Mouse (Mus musculus) lung, postnatal 0 days (tissue): ENCODE results near the gene Bola2. TPM values are rescaled to one million over a fixed set of nuclear protein-coding genes. Genes with fewer than 3 reads are reported as not detected.

ENCODE experiments used
- ATAC-seq: fragments of 200-750 bp; cut with Nextera tagmentation; 2 replicates; pipeline ENCODE4 v1.8.0; 2017; ENCODE audit warnings: moderate library complexity
- DNase-seq: peaks from one replicate; pipeline ENCODE4 v3.0.0-alpha.2; 2016; ENCODE audit warnings: low spot score
- H3K27ac ChIP-seq: fragments of 300-500 bp; sonication (generic); 2 replicates; pipeline ENCODE4 v1.5.1; 2014; ENCODE audit warnings: antibody characterized with exemption, mild to moderate bottlenecking, low read length, mixed read lengths
- H3K27me3 ChIP-seq: fragments of 300-500 bp; sonication (generic); replicated peaks from 2 replicates; pipeline ENCODE4 v1.6.1; 2014; ENCODE audit warnings: low read length, mixed read lengths; ENCODE audit not compliant: insufficient read depth
- H3K36me3 ChIP-seq: fragments of 300-500 bp; sonication (generic); 2 replicates; pipeline ENCODE4 v1.6.1; 2014; ENCODE audit warnings: low read length, mixed read lengths; ENCODE audit not compliant: insufficient read depth
- H3K4me1 ChIP-seq: fragments of 300-500 bp; sonication (generic); 2 replicates; pipeline ENCODE4 v1.6.1; 2014; ENCODE audit warnings: antibody characterized with exemption, low read depth, low read length, mixed read lengths; ENCODE audit not compliant: insufficient read depth
- H3K4me2 ChIP-seq: fragments of 300-500 bp; sonication (generic); replicated peaks from 2 replicates; pipeline ENCODE4 v1.6.1; 2014; ENCODE audit warnings: low read depth, mild to moderate bottlenecking, low read length, moderate library complexity, mixed read lengths
- H3K4me3 ChIP-seq: fragments of 300-500 bp; sonication (generic); 2 replicates; pipeline ENCODE4 v1.5.1; 2014; ENCODE audit warnings: low read depth, low read length
- H3K9ac ChIP-seq: fragments of 300-500 bp; sonication (generic); replicated peaks from 2 replicates; pipeline ENCODE4 v1.6.1; 2014; ENCODE audit warnings: low read depth, mild to moderate bottlenecking
- H3K9me3 ChIP-seq: fragments of 300-500 bp; sonication (generic); 2 replicates; pipeline ENCODE4 v1.6.1; 2016; ENCODE audit warnings: low read length, mixed read lengths
- CTCF ChIP-seq: IDR thresholded peaks from 2 replicates; pipeline ENCODE4 v1.5.1; 2016; ENCODE audit warnings: antibody characterized with exemption, mild to moderate bottlenecking
- EP300 ChIP-seq: IDR thresholded peaks from 2 replicates; pipeline ENCODE4 v1.6.1; 2016; ENCODE audit warnings: antibody characterized with exemption, mild to moderate bottlenecking, control low read depth
- WGBS: fragments of 180-500 bp; shearing (Covaris S2); extraction: QIAGEN DNeasy Blood & Tissue Kit; methylation state at CpG from one replicate; pipeline ENCODE4 v1.1.7; 2014; 5-methylcytosine and 5-hydroxymethylcytosine counted together
- polyA plus RNA-seq: library from polyadenylated mRNA; unstranded; fragments of >200 nt; fragmentation: Nextera tagmentation; extraction: Ambion mirVana; gene quantifications from 2 replicates; pipeline ENCODE4 v1.2.1, GENCODE M21; 2015

Bola2 gene
- polyA plus RNA-seq, 1 experiment from 2014 or later, result 77.4 TPM

- ATAC-seq (no peak), DNase-seq (peak; percentile 40)
- no peak for TF ChIP-seq EP300
- TF ChIP-seq CTCF, result no peak
- Histone ChIP-seq H3K36me3 (no peaks in the 10 kb centered on the region), H3K27me3 (0 out of 2 replicates have a peak, but pooled peaks cover 12% of the 10 kb centered on the region), H3K27ac (no peak overlapping the region), H3K9me3 (no peaks in the 10 kb centered on the region), H3K9ac (no peak overlapping the region), H3K4me1 (peaks cover 4% of the 10 kb centered on the region), H3K4me3 (no peak overlapping the region), H3K4me2 (no peak overlapping the region)
- WGBS, result 58% methylated on average over 6 of the region's 6 CpGs
These were observed 7.2 kb downstream of the Bola2 start for GRCm38 (mm10) chr7:126702358-126702757.

DNA sequence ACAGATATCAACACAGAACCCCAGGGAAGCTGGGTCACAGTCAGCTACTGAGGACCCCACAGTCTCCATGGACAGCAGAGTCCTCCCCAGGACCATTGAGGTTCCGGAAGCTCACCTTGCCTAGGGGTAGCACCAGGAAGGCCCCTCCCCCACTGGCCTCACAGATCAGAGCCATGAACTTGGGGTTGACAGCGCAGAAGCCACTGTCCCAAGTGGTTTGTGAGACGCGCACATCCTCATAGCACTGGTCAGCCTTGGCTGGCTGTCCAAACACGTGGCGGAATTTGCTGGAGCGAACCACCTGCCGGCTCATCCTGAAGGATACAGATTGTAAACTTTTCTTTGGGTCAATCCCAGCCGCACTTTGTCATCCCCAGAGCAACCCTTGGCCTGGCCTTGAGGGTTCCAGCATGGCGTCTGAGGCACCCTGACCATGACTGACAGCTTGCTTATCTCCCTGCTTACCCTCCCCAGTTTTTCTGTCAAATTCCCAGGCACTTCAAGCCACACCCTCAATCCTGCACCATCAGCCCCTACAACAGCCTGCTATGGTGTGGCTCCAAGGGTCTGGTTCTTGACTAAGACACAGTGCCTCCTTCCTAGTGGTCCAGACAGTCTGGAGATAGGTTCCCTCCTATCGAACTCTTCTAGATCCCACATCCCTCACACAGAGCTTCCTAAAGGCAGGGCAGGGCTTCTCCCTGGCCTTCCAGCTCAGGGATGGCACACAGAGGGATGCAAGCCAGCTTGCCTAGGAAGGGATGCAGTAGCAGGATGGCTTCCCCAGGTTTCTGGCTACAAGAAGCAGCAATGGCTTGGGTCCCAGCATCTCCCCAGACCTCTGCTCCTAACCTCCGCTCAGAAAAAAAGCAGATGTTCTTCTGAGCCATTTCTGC lies 7.9 kb downstream of the Bola2 start:
- Histone ChIP-seq H3K4me3 (peak overlapping the region; percentile 8), H3K36me3 (no peaks in the 10 kb centered on the region), H3K4me2 (peak overlapping the region; percentile 19), H3K4me1 (peaks cover 4% of the 10 kb centered on the region), H3K9me3 (no peaks in the 10 kb centered on the region), H3K27ac (no peak overlapping the region), H3K9ac (no peak overlapping the region), H3K27me3 (0 out of 2 replicates have a peak, but pooled peaks cover 12% of the 10 kb centered on the region)
- WGBS, result 64% methylated on average over 12 of the region's 12 CpGs
- no peak for TF ChIP-seq EP300
- TF ChIP-seq CTCF, result no peak
- ATAC-seq (no peak), DNase-seq (no peak)

DNA sequence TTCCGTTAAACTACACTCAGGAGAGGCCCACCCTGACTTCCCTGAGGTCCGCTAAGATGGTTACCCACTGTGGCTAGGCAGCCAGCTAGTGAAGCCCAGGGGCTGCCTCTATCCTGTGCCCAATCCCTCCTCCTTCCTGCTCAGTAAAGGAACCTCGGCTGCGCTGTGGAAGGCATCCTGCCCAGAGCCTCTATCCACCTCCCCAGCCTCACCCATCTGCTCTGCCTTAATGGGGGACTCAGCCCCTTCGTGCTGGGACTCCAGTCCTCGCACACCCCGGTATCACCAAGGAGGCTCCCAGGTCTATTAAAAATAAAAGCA lies 8.5 kb downstream of the Bola2 start:
- no peak for TF ChIP-seq EP300
- no peak for TF ChIP-seq CTCF
- Histone ChIP-seq H3K4me3 (peak overlapping the region; percentile 8; the same call in 1 of the 2 replicates), H3K27me3 (0 out of 2 replicates have a peak, but pooled peaks cover 12% of the 10 kb centered on the region), H3K36me3 (no peaks in the 10 kb centered on the region), H3K9me3 (no peaks in the 10 kb centered on the region), H3K27ac (no peak overlapping the region), H3K4me2 (peak overlapping the region; percentile 54; the same call in 1 of the 2 replicates), H3K9ac (no peak overlapping the region), H3K4me1 (peaks cover 4% of the 10 kb centered on the region)
- no peak for ATAC-seq
- DNase-seq, result no peak
- 22% methylated on average over 7 of the region's 7 CpGs for WGBS

- Histone ChIP-seq H3K4me1 (peaks cover 4% of the 10 kb centered on the region), H3K27ac (no peak overlapping the region), H3K4me2 (peak overlapping the region; percentile 54), H3K27me3 (0 out of 2 replicates have a peak, but pooled peaks cover 12% of the 10 kb centered on the region), H3K9ac (0 out of 2 replicates have a peak overlapping the region, but pooled peaks have one; percentile 8), H3K4me3 (peak overlapping the region; percentile 28), H3K9me3 (no peaks in the 10 kb centered on the region), H3K36me3 (no peaks in the 10 kb centered on the region)
- TF ChIP-seq EP300, result no peak
- 0 out of 2 replicates have a peak, but pooled peaks have one; percentile 25 for TF ChIP-seq CTCF
- peak; percentile 71 for DNase-seq
- ATAC-seq, result peak; percentile 79
- WGBS, result 5% methylated on average over 38 of the region's 39 CpGs
These were observed 9.2 kb downstream of the Bola2 start for GRCm38 (mm10) chr7:126704121-126704980.

DNA sequence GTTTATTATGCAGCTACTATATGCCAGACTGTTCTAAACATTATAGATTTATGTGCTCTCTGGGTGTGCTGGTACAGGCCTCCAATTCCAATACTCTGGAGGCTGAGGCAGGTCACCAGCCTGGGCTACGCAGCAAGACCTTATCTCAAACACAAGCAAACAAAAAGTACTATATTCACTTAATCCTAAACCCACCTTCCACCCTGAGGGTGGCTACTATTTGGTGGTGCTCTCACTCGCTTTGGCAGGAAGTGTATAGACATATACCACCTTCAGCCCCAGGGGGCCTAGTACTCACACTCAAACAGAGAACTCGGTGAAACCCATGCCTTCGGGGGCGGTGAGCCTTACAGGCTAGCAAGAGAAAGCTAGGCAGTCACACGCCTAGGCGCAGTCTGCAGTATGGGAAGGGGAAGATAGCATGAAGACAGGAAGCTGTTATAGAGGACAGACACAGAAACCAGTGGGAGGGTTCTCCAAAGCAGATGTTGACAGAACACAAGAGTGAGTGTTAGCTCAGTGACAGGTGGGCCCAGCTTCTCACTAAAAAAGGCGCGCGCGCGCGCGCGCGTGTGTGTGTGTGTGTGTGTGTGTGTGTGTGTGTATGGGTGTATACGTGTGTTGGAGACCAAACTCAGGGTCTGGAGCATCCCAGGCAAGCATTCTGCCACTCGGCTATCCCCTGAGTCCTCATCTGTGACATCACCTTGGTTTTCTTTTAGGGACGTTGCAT lies 12.4 kb downstream of the Bola2 start, which contains the start of gene Coro1a:
Gene Coro1a (minus strand): TSS at position 346 of the 733 bp plus-strand sequence.
- no peak for ATAC-seq
- H3K9me3 ChIP-seq, result no peaks in the 10 kb centered on the region
- H3K9ac ChIP-seq, result no peak within 1 kb of the TSS
- H3K27ac ChIP-seq, result no peak within 1 kb of the TSS
- H3K4me1 ChIP-seq, result peaks cover 4% of the 10 kb centered on the region
- H3K4me2 ChIP-seq, result no peak within 1 kb of the TSS
- 75% methylated on average over 19 of the region's 19 CpGs for WGBS
- H3K36me3 ChIP-seq, result no peaks in the 10 kb centered on the region
- no peak within 1 kb of the TSS for H3K4me3 ChIP-seq
- H3K27me3 ChIP-seq, result 0 out of 2 replicates have a peak, but pooled peaks cover 12% of the 10 kb centered on the region
- no peak for TF ChIP-seq CTCF
- no peak for TF ChIP-seq EP300
- no peak for DNase-seq
